Mouse (Mus musculus): ENCODE measurements around the gene Prr3. TPM values are rescaled to one million over a fixed set of nuclear protein-coding genes. Genes with fewer than 3 reads are reported as not detected.
"Not testable (repeated sequence)": the region's sequence is repeated elsewhere in the genome, so short reads cannot be mapped to it uniquely, and the experiment has no call there.

Prr3 gene
- total and polyA plus RNA-seq, 3 experiments: 11.4 to 49.4 (median 33.1) TPM

DNA sequence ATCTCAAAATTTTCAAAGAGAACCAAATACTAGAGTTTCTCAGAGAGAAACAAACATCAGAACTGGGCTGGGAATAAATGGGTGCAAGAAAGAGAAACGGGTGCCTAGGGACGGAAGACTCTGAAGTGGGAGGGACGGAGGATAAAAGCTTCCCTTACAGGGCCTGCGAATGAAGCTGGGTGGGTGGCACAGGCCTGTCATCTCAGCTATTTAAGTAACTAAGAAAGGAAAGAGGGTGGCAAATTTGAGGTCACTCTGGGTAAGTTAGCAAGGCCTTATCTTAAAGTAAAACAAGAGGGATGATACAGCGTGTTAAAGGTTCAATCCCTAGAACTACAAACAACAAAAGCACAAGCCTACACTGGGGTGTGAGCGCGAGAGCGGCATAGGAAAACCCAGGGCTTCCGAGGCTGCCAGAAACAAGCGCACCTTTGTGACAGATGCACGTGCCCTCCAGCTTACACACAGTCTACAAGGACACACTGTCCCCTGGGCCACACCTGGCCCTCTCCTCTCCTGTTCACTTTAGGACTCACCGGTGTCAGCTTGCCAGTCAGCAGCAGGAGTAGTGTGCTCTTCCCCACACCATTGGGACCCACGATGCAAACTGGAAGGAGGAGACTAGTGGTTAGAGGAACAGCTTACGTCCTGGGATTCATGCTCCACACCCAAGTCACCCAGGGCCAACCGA lies 21.4 kb downstream of the Prr3 start:
- no peak for TF ChIP-seq CTCF (IDR thresholded peaks at IDR 0.05; ENCODE audit: low read depth, low read length)
- TF ChIP-seq TAL1 (conservative IDR thresholded peaks at IDR 0.05; ENCODE audit: low read depth, low read length): no peak
- no peak for TF ChIP-seq GATA1 (IDR thresholded peaks at IDR 0.05; ENCODE audit: borderline replicate concordance, low read length)
- no peak for TF ChIP-seq POLR2AphosphoS5 (IDR thresholded peaks at IDR 0.05; ENCODE audit: insufficient replicate concordance, low read depth, low read length)
- TF ChIP-seq GATA2 (IDR thresholded peaks at IDR 0.05; ENCODE audit: borderline replicate concordance, low read depth, low read length): no peak
- Histone ChIP-seq H3K4me3 (ENCODE audit: low read depth, low read length) (no peak overlapping the region), H3K27me3 (ENCODE audit: insufficient read depth, low read length) (no peaks in the 10 kb centered on the region; the same call in 1 of the 2 replicates), H3K9me3 (replicated peaks) (no peaks in the 10 kb centered on the region), H3K4me1 (ENCODE audit: insufficient read depth, low read depth, low read length) (peaks cover 22% of the 10 kb centered on the region), H3K36me3 (replicated peaks) (peaks cover 92% of the 10 kb centered on the region)
- DNase-seq (ENCODE audit: low spot score) (no peak), ATAC-seq (ENCODE audit: extremely low read depth, insufficient number of reproducible peaks, low FRiP score, poor library complexity, severe bottlenecking) (no peak)

GRCm38 (mm10) chr17:35954665-35955064 lies 25.4 kb downstream of the Prr3 start:
- peaks cover 16% of the 10 kb centered on the region for H3K4me1 ChIP-seq (ENCODE audit: insufficient read depth, low read depth, low read length)
- H3K36me3 ChIP-seq (replicated peaks): peaks cover 54% of the 10 kb centered on the region
- DNase-seq (ENCODE audit: low spot score) (no peak), ATAC-seq (ENCODE audit: extremely low read depth, insufficient number of reproducible peaks, low FRiP score, poor library complexity, severe bottlenecking) (no peak)
- H3K9me3 ChIP-seq (replicated peaks): no peaks in the 10 kb centered on the region
- peaks cover 9% of the 10 kb centered on the region; the same call in 1 of the 2 replicates for H3K27me3 ChIP-seq (ENCODE audit: insufficient read depth, low read length)
- no peak for TF ChIP-seq CTCF (IDR thresholded peaks at IDR 0.05; ENCODE audit: low read depth, low read length)
- TF ChIP-seq TAL1 (conservative IDR thresholded peaks at IDR 0.05; ENCODE audit: low read depth, low read length): no peak
- TF ChIP-seq GATA2 (IDR thresholded peaks at IDR 0.05; ENCODE audit: borderline replicate concordance, low read depth, low read length): no peak
- TF ChIP-seq GATA1 (IDR thresholded peaks at IDR 0.05; ENCODE audit: borderline replicate concordance, low read length): no peak
- TF ChIP-seq POLR2AphosphoS5 (IDR thresholded peaks at IDR 0.05; ENCODE audit: insufficient replicate concordance, low read depth, low read length): no peak
- no peak overlapping the region for H3K4me3 ChIP-seq (ENCODE audit: low read depth, low read length)

DNA sequence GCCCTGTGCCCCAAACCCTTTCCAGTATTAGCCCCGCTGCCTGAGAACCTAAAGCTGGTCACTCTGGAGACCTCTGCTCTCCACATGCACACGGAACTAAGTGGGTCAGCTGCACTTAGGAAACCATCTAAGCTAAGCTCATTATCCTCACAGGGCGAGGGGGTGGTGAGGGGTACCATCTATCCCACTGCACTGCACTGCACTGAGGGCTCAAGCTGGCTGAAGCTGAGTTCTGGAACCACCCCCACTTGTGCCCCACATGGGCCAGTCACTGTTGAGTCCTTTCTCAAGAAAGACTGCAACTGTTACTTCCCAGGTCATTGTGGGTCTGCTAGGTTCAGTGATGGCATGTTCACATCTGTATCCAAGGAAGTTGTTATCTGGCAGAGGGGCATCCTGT lies 27.5 kb downstream of the Prr3 start:
- not testable (repeated sequence) for H3K9me3 ChIP-seq (replicated peaks); ATAC-seq (ENCODE audit: extremely low read depth, insufficient number of reproducible peaks, low FRiP score, poor library complexity, severe bottlenecking); H3K4me1 ChIP-seq (ENCODE audit: insufficient read depth, low read depth, low read length); H3K4me3 ChIP-seq (ENCODE audit: low read depth, low read length); DNase-seq (ENCODE audit: low spot score)
- peaks cover 33% of the 10 kb centered on the region for H3K36me3 ChIP-seq (replicated peaks)
- H3K27me3 ChIP-seq (ENCODE audit: insufficient read depth, low read length): peaks cover 14% of the 10 kb centered on the region

DNA sequence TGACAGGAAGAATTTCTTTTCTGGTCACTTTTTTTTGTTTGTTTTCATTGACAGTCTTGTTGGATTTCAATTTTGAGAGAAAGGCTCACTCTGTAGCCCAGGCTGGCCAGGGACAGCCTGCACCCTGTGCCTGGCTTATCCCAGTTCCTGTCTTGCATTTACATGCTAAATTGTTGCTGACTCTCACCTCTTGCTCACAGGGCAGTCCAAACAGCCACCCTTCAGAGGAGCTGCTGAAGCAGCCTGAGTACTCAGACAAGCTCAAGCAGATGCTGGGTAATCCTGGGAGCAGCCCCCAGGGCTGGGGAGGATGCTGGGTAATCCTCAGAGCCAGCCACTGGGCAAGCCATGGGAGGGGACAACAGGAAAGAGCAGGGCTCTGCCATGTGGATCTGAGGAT lies 29.1 kb downstream of the Prr3 start:
- H3K9me3 ChIP-seq (replicated peaks); DNase-seq (ENCODE audit: low spot score); H3K4me3 ChIP-seq (ENCODE audit: low read depth, low read length); ATAC-seq (ENCODE audit: extremely low read depth, insufficient number of reproducible peaks, low FRiP score, poor library complexity, severe bottlenecking); H3K4me1 ChIP-seq (ENCODE audit: insufficient read depth, low read depth, low read length): not testable (repeated sequence)
- Histone ChIP-seq H3K36me3 (replicated peaks) (peaks cover 17% of the 10 kb centered on the region), H3K27me3 (ENCODE audit: insufficient read depth, low read length) (peaks cover 19% of the 10 kb centered on the region)

DNA sequence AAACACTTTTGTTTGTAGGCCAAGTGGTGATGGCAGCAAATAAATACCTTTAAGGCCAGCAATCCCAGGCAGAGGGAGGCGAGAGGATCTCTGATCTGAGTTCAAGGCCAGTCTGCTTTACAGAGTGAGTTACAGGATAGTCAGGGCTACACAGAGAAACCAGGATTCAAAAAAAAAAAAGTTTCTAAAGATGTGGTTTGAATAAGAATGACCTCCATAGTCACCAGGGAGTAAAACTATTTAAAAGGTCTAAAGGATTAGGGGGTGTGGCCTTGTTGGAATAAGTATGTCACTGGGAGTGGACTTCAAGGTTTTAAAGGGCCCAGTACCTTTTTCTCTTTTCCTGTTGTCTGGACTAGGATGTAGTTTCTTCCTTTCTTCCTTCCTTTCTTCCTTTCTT lies 40.1 kb downstream of the Prr3 start:
- TF ChIP-seq GATA2 (IDR thresholded peaks at IDR 0.05; ENCODE audit: borderline replicate concordance, low read depth, low read length) (no peak), TAL1 (conservative IDR thresholded peaks at IDR 0.05; ENCODE audit: low read depth, low read length) (no peak), POLR2AphosphoS5 (IDR thresholded peaks at IDR 0.05; ENCODE audit: insufficient replicate concordance, low read depth, low read length) (no peak), GATA1 (IDR thresholded peaks at IDR 0.05; ENCODE audit: borderline replicate concordance, low read length) (no peak), CTCF (IDR thresholded peaks at IDR 0.05; ENCODE audit: low read depth, low read length) (no peak)
- DNase-seq (ENCODE audit: low spot score) (no peak), ATAC-seq (ENCODE audit: extremely low read depth, insufficient number of reproducible peaks, low FRiP score, poor library complexity, severe bottlenecking) (no peak)
- H3K4me3 ChIP-seq (ENCODE audit: low read depth, low read length): no peak overlapping the region
- peaks cover 6% of the 10 kb centered on the region for H3K9me3 ChIP-seq (replicated peaks)
- H3K4me1 ChIP-seq (ENCODE audit: insufficient read depth, low read depth, low read length): no peaks in the 10 kb centered on the region; the same call in 1 of the 2 replicates
- no peaks in the 10 kb centered on the region for H3K27me3 ChIP-seq (ENCODE audit: insufficient read depth, low read length)
- no peaks in the 10 kb centered on the region for H3K36me3 ChIP-seq (replicated peaks)

DNA sequence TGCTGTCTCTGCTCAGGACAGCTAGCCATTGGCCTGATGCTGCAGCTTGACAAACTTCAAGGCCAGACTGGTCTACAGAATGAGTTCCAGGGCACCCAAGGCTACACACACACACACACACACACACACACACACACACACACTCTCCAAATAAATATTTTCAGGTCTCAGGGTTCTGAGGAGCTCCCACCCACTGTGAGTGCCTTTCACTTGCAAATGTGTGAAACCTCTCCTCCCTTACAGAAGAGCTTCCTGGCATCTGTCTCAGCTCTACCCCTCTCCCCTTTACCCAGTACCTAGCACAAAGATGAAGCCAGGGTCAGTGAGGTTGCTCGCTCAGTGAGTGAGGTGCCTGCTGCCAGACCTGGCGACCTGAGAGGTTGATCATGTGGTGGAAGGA lies 40.9 kb downstream of the Prr3 start:
- Histone ChIP-seq H3K9me3 (replicated peaks) (peaks cover 6% of the 10 kb centered on the region), H3K4me1 (ENCODE audit: insufficient read depth, low read depth, low read length) (no peaks in the 10 kb centered on the region; the same call in 1 of the 2 replicates), H3K4me3 (ENCODE audit: low read depth, low read length) (no peak overlapping the region), H3K27me3 (ENCODE audit: insufficient read depth, low read length) (no peaks in the 10 kb centered on the region), H3K36me3 (replicated peaks) (no peaks in the 10 kb centered on the region)
- ATAC-seq (ENCODE audit: extremely low read depth, insufficient number of reproducible peaks, low FRiP score, poor library complexity, severe bottlenecking) (no peak), DNase-seq (ENCODE audit: low spot score) (no peak)
- TF ChIP-seq POLR2AphosphoS5 (IDR thresholded peaks at IDR 0.05; ENCODE audit: insufficient replicate concordance, low read depth, low read length): no peak
- TF ChIP-seq TAL1 (conservative IDR thresholded peaks at IDR 0.05; ENCODE audit: low read depth, low read length): no peak

DNA sequence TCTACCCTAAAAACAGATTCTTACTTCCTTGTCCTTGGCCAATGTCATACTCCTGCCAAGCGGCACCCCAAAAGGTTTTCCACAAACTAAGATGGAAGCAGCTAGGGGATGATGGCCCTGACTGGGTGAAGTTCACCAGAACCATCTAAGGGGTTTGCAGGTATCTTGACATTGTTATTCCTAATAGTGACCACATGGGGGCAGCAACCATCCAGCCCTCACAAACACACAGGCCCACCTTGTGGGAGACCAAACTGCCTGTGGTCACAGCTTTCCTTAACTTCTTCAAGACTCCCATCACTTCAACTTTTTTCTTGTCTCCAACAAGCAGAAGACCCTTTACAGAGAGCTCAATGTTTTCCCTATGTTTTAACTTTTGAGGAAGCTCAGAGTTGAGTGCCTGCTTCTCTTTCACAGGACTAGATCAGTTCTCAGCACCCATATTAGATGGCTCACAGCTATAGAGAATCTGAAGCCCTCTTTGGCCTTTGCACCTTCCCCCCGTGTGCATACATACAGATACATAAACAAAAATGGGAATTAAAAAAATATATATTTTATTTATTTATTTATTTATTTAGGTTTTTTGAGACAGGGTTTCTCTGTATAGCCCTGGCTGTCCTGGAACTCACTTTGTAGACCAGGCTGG lies 42.2 kb downstream of the Prr3 start:
- peaks cover 6% of the 10 kb centered on the region for H3K9me3 ChIP-seq (replicated peaks)
- no peaks in the 10 kb centered on the region; the same call in 1 of the 2 replicates for H3K4me1 ChIP-seq (ENCODE audit: insufficient read depth, low read depth, low read length)
- ATAC-seq (ENCODE audit: extremely low read depth, insufficient number of reproducible peaks, low FRiP score, poor library complexity, severe bottlenecking): no peak; the same call in 1 of the 2 replicates
- no peaks in the 10 kb centered on the region for H3K27me3 ChIP-seq (ENCODE audit: insufficient read depth, low read length)
- no peak overlapping the region for H3K4me3 ChIP-seq (ENCODE audit: low read depth, low read length)
- no peaks in the 10 kb centered on the region for H3K36me3 ChIP-seq (replicated peaks)
- TF ChIP-seq POLR2AphosphoS5 (IDR thresholded peaks at IDR 0.05; ENCODE audit: insufficient replicate concordance, low read depth, low read length): no peak
- 0 out of 2 replicates have a peak, but pooled peaks have one; percentile 68 for TF ChIP-seq CTCF (IDR thresholded peaks at IDR 0.05; ENCODE audit: low read depth, low read length)
- peak; percentile 43 for DNase-seq (ENCODE audit: low spot score)

- 0 out of 2 replicates have a peak, but pooled peaks have one; percentile 28 for ATAC-seq (ENCODE audit: extremely low read depth, insufficient number of reproducible peaks, low FRiP score, poor library complexity, severe bottlenecking)
Observed at GRCm38 (mm10) chr17:35935763-35936162, 44.3 kb downstream of the Prr3 start.

More at GRCm38 (mm10) chr17:35935763-35936162, 44.3 kb downstream of the Prr3 start:
- H3K27me3 ChIP-seq (ENCODE audit: insufficient read depth, low read length); H3K4me3 ChIP-seq (ENCODE audit: low read depth, low read length); H3K4me1 ChIP-seq (ENCODE audit: insufficient read depth, low read depth, low read length); DNase-seq (ENCODE audit: low spot score); H3K9me3 ChIP-seq (replicated peaks): not testable (repeated sequence)
- peaks cover 10% of the 10 kb centered on the region for H3K36me3 ChIP-seq (replicated peaks)

All from G1E (cell line).